Mouse (Mus musculus) testis, adult 2 months (tissue): ENCODE measurements around the gene Nabp1.

ENCODE experiments used
- CTCF ChIP-seq: fragments of 200-500 bp; IDR thresholded peaks from 2 replicates; pipeline ENCODE4 v1.5.1; 2012; ENCODE audit warnings: low read depth, mild to moderate bottlenecking, inconsistent platforms, low read length, moderate library complexity; ENCODE audit not compliant: control insufficient read depth, insufficient read depth, insufficient replicate concordance
- POLR2A ChIP-seq: fragments of 200-500 bp; IDR thresholded peaks from 2 replicates; pipeline ENCODE4 v1.6.1; 2012; ENCODE audit warnings: low read depth, mild to moderate bottlenecking, inconsistent platforms, low read length, moderate library complexity; ENCODE audit not compliant: control insufficient read depth

- TF ChIP-seq POLR2A (no peak), CTCF (no peak)
Measured at GRCm38 (mm10) chr1:51418753-51419152, 59.5 kb downstream of the Nabp1 start.
